Mouse (Mus musculus) lung, postnatal 0 days (tissue): ENCODE data around the gene Cuedc2. TPM values are rescaled to one million over a fixed set of nuclear protein-coding genes. Genes with fewer than 3 reads are reported as not detected.

Source experiments
- ATAC-seq: fragments of 200-750 bp; cut with Nextera tagmentation; 2 replicates; pipeline ENCODE4 v1.8.0; 2017; ENCODE audit warnings: moderate library complexity
- DNase-seq: peaks from one replicate; pipeline ENCODE4 v3.0.0-alpha.2; 2016; ENCODE audit warnings: low spot score
- H3K27ac ChIP-seq: fragments of 300-500 bp; sonication (generic); 2 replicates; pipeline ENCODE4 v1.5.1; 2014; ENCODE audit warnings: antibody characterized with exemption, mild to moderate bottlenecking, low read length, mixed read lengths
- H3K27me3 ChIP-seq: fragments of 300-500 bp; sonication (generic); replicated peaks from 2 replicates; pipeline ENCODE4 v1.6.1; 2014; ENCODE audit warnings: low read length, mixed read lengths; ENCODE audit not compliant: insufficient read depth
- H3K36me3 ChIP-seq: fragments of 300-500 bp; sonication (generic); 2 replicates; pipeline ENCODE4 v1.6.1; 2014; ENCODE audit warnings: low read length, mixed read lengths; ENCODE audit not compliant: insufficient read depth
- H3K4me1 ChIP-seq: fragments of 300-500 bp; sonication (generic); 2 replicates; pipeline ENCODE4 v1.6.1; 2014; ENCODE audit warnings: antibody characterized with exemption, low read depth, low read length, mixed read lengths; ENCODE audit not compliant: insufficient read depth
- H3K4me2 ChIP-seq: fragments of 300-500 bp; sonication (generic); replicated peaks from 2 replicates; pipeline ENCODE4 v1.6.1; 2014; ENCODE audit warnings: low read depth, mild to moderate bottlenecking, low read length, moderate library complexity, mixed read lengths
- H3K4me3 ChIP-seq: fragments of 300-500 bp; sonication (generic); 2 replicates; pipeline ENCODE4 v1.5.1; 2014; ENCODE audit warnings: low read depth, low read length
- H3K9ac ChIP-seq: fragments of 300-500 bp; sonication (generic); replicated peaks from 2 replicates; pipeline ENCODE4 v1.6.1; 2014; ENCODE audit warnings: low read depth, mild to moderate bottlenecking
- H3K9me3 ChIP-seq: fragments of 300-500 bp; sonication (generic); 2 replicates; pipeline ENCODE4 v1.6.1; 2016; ENCODE audit warnings: low read length, mixed read lengths
- CTCF ChIP-seq: IDR thresholded peaks from 2 replicates; pipeline ENCODE4 v1.5.1; 2016; ENCODE audit warnings: antibody characterized with exemption, mild to moderate bottlenecking
- EP300 ChIP-seq: IDR thresholded peaks from 2 replicates; pipeline ENCODE4 v1.6.1; 2016; ENCODE audit warnings: antibody characterized with exemption, mild to moderate bottlenecking, control low read depth
- WGBS: fragments of 180-500 bp; shearing (Covaris S2); extraction: QIAGEN DNeasy Blood & Tissue Kit; methylation state at CpG from one replicate; pipeline ENCODE4 v1.1.7; 2014; 5-methylcytosine and 5-hydroxymethylcytosine counted together
- polyA plus RNA-seq: library from polyadenylated mRNA; unstranded; fragments of >200 nt; fragmentation: Nextera tagmentation; extraction: Ambion mirVana; gene quantifications from 2 replicates; pipeline ENCODE4 v1.2.1, GENCODE M21; 2015

Cuedc2 gene
- polyA plus RNA-seq, 1 experiment from 2014 or later: 99.9 TPM

- TF ChIP-seq CTCF (no peak), EP300 (no peak)
- Histone ChIP-seq H3K9me3 (no peaks in the 10 kb centered on the region), H3K9ac (0 out of 2 replicates have a peak overlapping the region, but pooled peaks have one; percentile 34), H3K27me3 (no peaks in the 10 kb centered on the region), H3K36me3 (no peaks in the 10 kb centered on the region), H3K4me2 (peak overlapping the region; percentile 79), H3K4me1 (peaks cover 15% of the 10 kb centered on the region; the same call in 1 of the 2 replicates), H3K27ac (peak overlapping the region; percentile 74), H3K4me3 (peak overlapping the region; percentile 48)
- 1% methylated on average over 28 of the region's 29 CpGs for WGBS
- DNase-seq (peak; percentile 94), ATAC-seq (peak; percentile 90)
These were observed 18.2 kb upstream of the Cuedc2 start for GRCm38 (mm10) chr19:46356701-46357138.

DNA sequence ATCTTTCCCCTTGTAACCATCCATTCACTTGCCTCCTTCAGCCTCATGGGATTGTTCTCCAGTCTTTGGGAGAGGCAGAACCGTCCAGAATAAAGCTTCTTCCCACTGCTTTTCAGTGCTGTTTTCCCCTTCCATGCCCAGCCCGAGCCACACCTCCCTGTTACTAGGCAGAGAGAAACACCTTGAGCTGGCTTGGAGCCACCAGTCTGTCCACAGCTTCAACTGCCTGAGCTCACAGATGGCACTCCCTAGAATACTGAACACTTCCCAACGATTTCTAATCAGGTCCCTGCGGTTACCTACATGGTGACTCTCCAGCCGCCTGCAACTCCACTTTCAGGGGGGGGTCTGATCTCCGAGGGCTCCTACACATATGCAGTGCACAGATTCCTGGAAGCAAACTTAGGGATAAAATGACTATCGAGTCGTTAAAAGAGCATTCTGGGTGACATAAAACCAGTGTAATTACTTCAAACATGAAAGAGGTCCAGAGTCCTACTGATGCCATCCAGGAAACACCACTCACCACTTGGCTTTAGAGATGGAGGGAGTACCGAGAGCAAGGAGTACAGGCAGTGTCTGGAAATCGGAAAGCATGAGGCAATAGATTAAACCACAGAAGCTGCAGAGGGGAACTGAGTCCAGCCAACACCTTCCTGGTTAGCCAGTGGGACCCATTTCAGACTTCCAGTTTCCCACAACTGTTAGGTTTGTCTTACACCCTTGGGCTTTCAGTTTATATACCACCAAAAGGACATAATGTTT lies 11.8 kb upstream of the Cuedc2 start, which contains the start of gene 2310034G01Rik:
2310034G01Rik (minus strand) TSS at position 135 of the 765 bp plus-strand sequence.
- Histone ChIP-seq H3K9me3 (no peaks in the 10 kb centered on the region), H3K27ac (0 out of 2 replicates have a peak within 1 kb of the TSS, but pooled peaks have one; percentile 32), H3K9ac (peak within 1 kb of the TSS; percentile 41), H3K4me3 (peak within 1 kb of the TSS; percentile 60), H3K36me3 (no peaks in the 10 kb centered on the region), H3K4me1 (no peaks in the 10 kb centered on the region; the same call in 1 of the 2 replicates), H3K4me2 (peak within 1 kb of the TSS; percentile 93), H3K27me3 (no peaks in the 10 kb centered on the region)
- TF ChIP-seq CTCF (no peak), EP300 (no peak)
- DNase-seq (peak; percentile 68), ATAC-seq (peak; percentile 44)
- WGBS: 50% methylated on average over 10 of the region's 10 CpGs

DNA sequence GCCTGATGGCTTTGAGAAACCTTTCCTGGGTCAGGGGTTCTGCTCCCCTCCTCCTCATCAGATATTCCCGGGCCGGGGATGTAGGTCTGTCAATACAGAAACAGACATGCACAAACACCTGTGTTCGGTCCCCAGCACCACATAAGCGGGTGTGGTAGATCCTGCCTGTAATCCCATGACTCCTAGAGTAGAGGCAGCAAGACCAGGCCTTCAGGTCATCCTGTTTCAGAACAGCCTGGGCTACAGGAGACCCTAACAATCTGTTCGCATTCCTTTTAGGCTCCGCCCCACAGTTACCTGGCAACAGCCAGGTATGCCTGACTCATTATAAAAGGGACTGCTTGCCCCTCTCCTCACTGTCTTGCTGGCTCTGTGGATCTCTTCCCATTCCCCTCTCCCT lies 11.0 kb upstream of the Cuedc2 start:
- TF ChIP-seq CTCF (no peak), EP300 (no peak)
- 23% methylated on average over 6 of the region's 6 CpGs for WGBS
- Histone ChIP-seq H3K9me3 (no peaks in the 10 kb centered on the region), H3K27me3 (no peaks in the 10 kb centered on the region), H3K4me3 (peak overlapping the region; percentile 60), H3K27ac (no peak overlapping the region), H3K4me1 (no peaks in the 10 kb centered on the region; the same call in 1 of the 2 replicates), H3K36me3 (no peaks in the 10 kb centered on the region), H3K4me2 (peak overlapping the region; percentile 93), H3K9ac (no peak overlapping the region)
- DNase-seq (no peak), ATAC-seq (no peak)

DNA sequence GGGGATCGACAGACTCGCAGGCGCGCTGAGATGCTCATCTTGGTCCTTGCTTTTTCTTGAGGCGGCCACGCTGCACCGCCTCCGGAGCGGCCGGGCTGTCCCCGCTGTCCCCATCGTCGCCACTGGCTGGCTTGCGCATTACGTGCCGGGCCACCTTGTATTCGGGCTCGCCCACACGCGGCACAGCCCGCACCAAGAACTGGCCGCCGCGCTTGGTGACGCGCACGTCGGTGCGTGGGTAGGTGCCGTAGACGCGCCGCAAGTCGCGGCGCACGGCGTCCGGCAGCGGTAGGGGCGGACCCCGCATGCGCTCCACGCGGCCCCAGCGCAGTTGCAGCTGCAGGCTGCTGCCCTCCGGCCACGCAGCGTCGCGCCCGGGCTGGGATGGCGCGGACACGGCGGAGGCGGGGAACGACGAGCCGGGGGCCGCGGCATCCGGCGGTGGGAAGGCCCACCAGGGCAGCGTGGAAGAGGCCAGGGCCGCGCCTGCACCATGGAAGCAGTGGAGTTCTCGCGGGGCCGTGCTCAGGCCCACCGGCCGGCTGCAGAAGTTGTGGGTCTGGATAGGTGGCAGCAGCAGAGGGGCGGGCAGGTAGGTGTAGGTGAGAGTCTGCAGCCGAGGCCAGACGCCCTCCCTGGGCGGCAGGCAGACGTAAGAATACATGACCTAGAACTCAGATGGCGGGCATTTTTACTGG lies 10.4 kb upstream of the Cuedc2 start:
- H3K4me3 ChIP-seq: peak overlapping the region; percentile 60
- H3K9me3 ChIP-seq: no peaks in the 10 kb centered on the region
- TF ChIP-seq CTCF (no peak), EP300 (no peak)
- H3K9ac ChIP-seq: peak overlapping the region; percentile 41
- DNase-seq: peak; percentile 81
- H3K4me2 ChIP-seq: peak overlapping the region; percentile 93
- H3K4me1 ChIP-seq: no peaks in the 10 kb centered on the region; the same call in 1 of the 2 replicates
- peak; percentile 89 for ATAC-seq
- no peaks in the 10 kb centered on the region for H3K36me3 ChIP-seq
- H3K27ac ChIP-seq: peak overlapping the region; percentile 71
- under 1% methylated on average over 44 of the region's 78 CpGs for WGBS
- no peaks in the 10 kb centered on the region for H3K27me3 ChIP-seq

GRCm38 (mm10) chr19:46347936-46348668 lies 9.6 kb upstream of the Cuedc2 start:
- Histone ChIP-seq H3K27ac (peak overlapping the region; percentile 71), H3K9ac (peak overlapping the region; percentile 41), H3K9me3 (no peaks in the 10 kb centered on the region), H3K4me1 (no peaks in the 10 kb centered on the region; the same call in 1 of the 2 replicates), H3K27me3 (no peaks in the 10 kb centered on the region), H3K36me3 (no peaks in the 10 kb centered on the region), H3K4me2 (peak overlapping the region; percentile 93), H3K4me3 (peak overlapping the region; percentile 60)
- ATAC-seq (peak; percentile 9; the same call in 1 of the 2 replicates), DNase-seq (peak; percentile 49)
- no peak for TF ChIP-seq EP300
- no peak for TF ChIP-seq CTCF
- WGBS: 26% methylated on average over 14 of the region's 14 CpGs
